Mouse (Mus musculus) adrenal gland, adult 18-20 months (tissue): ENCODE measurements around the gene Pdha2. TPM values are rescaled to one million over a fixed set of nuclear protein-coding genes. Genes with fewer than 3 reads are reported as not detected.

Experiments
- DNase-seq, 2 experiments: peaks; one replicate each; pipeline ENCODE4 v3.0.0; 2021 to 2022; ENCODE audit warnings: low spot score in 2 of 2
- long read RNA-seq, 2 experiments: library from polyadenylated mRNA; stranded (forward); transcript quantifications; one replicate each; pipeline ENCODE4 v2.0.0; 2021
- total RNA-seq, 2 experiments: library from RNA; stranded (reverse); gene quantifications; 1 replicate in 1 of 2; 2 replicates in 1 of 2; pipeline ENCODE4 v1.2.3; 2021

The Pdha2 gene
- total RNA-seq = not detected
- long read RNA-seq, experiment 1 = 0 reads
- long read RNA-seq, experiment 2 = 0 reads

- DNase-seq = no peak
Measured at GRCm38 (mm10) chr3:141212255-141212654, at the start of gene Pdha2. Gene Pdha2, minus strand, starts transcription at chr3:141212355.

GRCm38 (mm10) chr3:141260518-141260917 is 48.4 kb upstream of the Pdha2 start:
- no peak for DNase-seq

- DNase-seq = no peak
Measured at GRCm38 (mm10) chr3:141251440-141251839, 39.3 kb upstream of the Pdha2 start.

- DNase-seq = no peak
Measured at GRCm38 (mm10) chr3:141244725-141245298, 32.7 kb upstream of the Pdha2 start.

GRCm38 (mm10) chr3:141238071-141238470 is 25.9 kb upstream of the Pdha2 start:
- no peak for DNase-seq

- no peak for DNase-seq
Measured at GRCm38 (mm10) chr3:141229148-141229547, 17.0 kb upstream of the Pdha2 start.

- DNase-seq = no peak
Measured at GRCm38 (mm10) chr3:141222339-141222738, 10.2 kb upstream of the Pdha2 start.

- no peak for DNase-seq
Measured at GRCm38 (mm10) chr3:141218561-141218960, 6.4 kb upstream of the Pdha2 start.

- no peak for DNase-seq
Measured at GRCm38 (mm10) chr3:141216999-141217398, 4.8 kb upstream of the Pdha2 start.

GRCm38 (mm10) chr3:141216237-141216636 is 4.1 kb upstream of the Pdha2 start:
- no peak for DNase-seq

GRCm38 (mm10) chr3:141214789-141215188 is 2.6 kb upstream of the Pdha2 start:
- no peak for DNase-seq

GRCm38 (mm10) chr3:141214197-141214596 is 2.0 kb upstream of the Pdha2 start:
- DNase-seq = no peak

GRCm38 (mm10) chr3:141211644-141212043 is 511 bp downstream of the Pdha2 start:
- no peak for DNase-seq

- DNase-seq = no peak
Measured at GRCm38 (mm10) chr3:141201766-141202165, 10.4 kb downstream of the Pdha2 start.

- no peak for DNase-seq
Measured at GRCm38 (mm10) chr3:141197308-141197861, 14.8 kb downstream of the Pdha2 start.

- DNase-seq = no peak
Measured at GRCm38 (mm10) chr3:141191653-141192052, 20.5 kb downstream of the Pdha2 start.

- no peak for DNase-seq
Measured at GRCm38 (mm10) chr3:141190429-141190828, 21.7 kb downstream of the Pdha2 start.

GRCm38 (mm10) chr3:141160986-141161385 is 51.2 kb downstream of the Pdha2 start:
- no peak for DNase-seq
